ENCODE assay signal across 7 mouse cellular contexts in the genomic region with DNA sequence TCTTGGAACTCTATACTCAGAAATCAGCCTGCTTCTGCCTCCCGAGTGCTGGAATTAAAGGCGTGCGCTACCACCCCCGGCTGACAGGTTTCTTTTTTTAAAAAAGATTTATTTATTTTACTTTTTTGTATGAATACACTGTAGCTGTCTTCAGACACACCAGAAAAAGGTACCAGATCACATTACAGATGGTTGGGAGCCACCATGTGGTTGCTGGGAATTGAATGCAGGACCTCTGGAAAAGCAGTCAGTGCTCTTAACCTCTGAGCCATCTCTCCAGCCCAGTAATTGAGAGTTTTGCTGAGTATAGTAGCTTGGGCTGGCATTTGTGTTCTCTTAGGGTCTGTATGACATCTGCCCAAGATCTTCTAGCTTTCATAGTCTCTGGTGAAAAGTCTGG.
DNase-seq lines count a peak whose midpoint lies in the region; ATAC-seq and TF ChIP-seq lines count a peak whose summit lies in the region.
"Not testable (repeated sequence)": the region's sequence is repeated elsewhere in the genome, so short reads cannot be mapped to it uniquely, and the experiment has no call there.

No protein-coding gene starts in this region.

- TF ChIP-seq POLR2A in heart, adult 2 months (IDR thresholded peaks at IDR 0.05; ENCODE audit: insufficient read depth, low read depth, low read length), result not testable (repeated sequence)

- TF ChIP-seq CTCF in heart, adult 2 months (IDR thresholded peaks at IDR 0.05), result peak; percentile 61
- TF ChIP-seq CTCF in stomach, postnatal 0 days (IDR thresholded peaks at IDR 0.05; ENCODE audit: low read depth), result peak; percentile 28

- not testable (repeated sequence) for ATAC-seq in stomach, postnatal 0 days (ENCODE audit: low FRiP score, low TSS enrichment)

- DNase-seq in 3T3-L1 (ENCODE audit: low read depth, low spot score) (peak; percentile 20), adipocyte (ENCODE audit: low spot score) (peak; percentile 31)
- not testable (repeated sequence) for DNase-seq in heart, adult 2 months; stomach, postnatal 0 days (ENCODE audit: low spot score)
- DNase-seq in kidney, adult 18-20 months, result peak; percentile 47
- peak; percentile 9 to 31 for DNase-seq in kidney, adult 8-10 months
- peak; percentile 35 to 44 for DNase-seq in kidney, postnatal 36 days

- H3K79me2 ChIP-seq in heart, adult 2 months (replicated peaks; ENCODE audit: control insufficient read depth, insufficient read depth, low read length), result not testable (repeated sequence)

- not testable (repeated sequence) for H3K4me3 ChIP-seq in heart, adult 2 months; stomach, postnatal 0 days (ENCODE audit: low read depth, low read length)

- not testable (repeated sequence) for H3K4me1 ChIP-seq in heart, adult 2 months (ENCODE audit: control insufficient read depth, insufficient read depth, low read length); stomach, postnatal 0 days (replicated peaks; ENCODE audit: control insufficient read depth, insufficient read depth)

- H3K4me2 ChIP-seq in stomach, postnatal 0 days (replicated peaks; ENCODE audit: low read depth), result not testable (repeated sequence)

- WGBS in heart, adult 2 months, result 97% methylated on average over 4 of the region's 4 CpGs
- 90% methylated on average over 4 of the region's 4 CpGs for WGBS in stomach, postnatal 0 days

- not testable (repeated sequence) for H3K27me3 ChIP-seq in heart, adult 2 months (ENCODE audit: control insufficient read depth, insufficient read depth, low read length); stomach, postnatal 0 days (ENCODE audit: control insufficient read depth, insufficient read depth, low read length)

- intact Hi-C loops in heart, adult 2 months (cut with DNase I), result loop anchor here (5.0 kb wide), 1 partner anchor 89 kb away; no protein-coding TSS in a partner anchor

- not testable (repeated sequence) for H3K27ac ChIP-seq in heart, adult 2 months; stomach, postnatal 0 days (replicated peaks)

- H3K9me3 ChIP-seq in stomach, postnatal 0 days (ENCODE audit: control insufficient read depth, low read length), result not testable (repeated sequence)

- H3K36me3 ChIP-seq in heart, adult 2 months (ENCODE audit: control insufficient read depth, insufficient read depth, low read length); stomach, postnatal 0 days (ENCODE audit: control insufficient read depth, insufficient read depth, low read length): not testable (repeated sequence)

- not testable (repeated sequence) for TF ChIP-seq EP300 in heart, adult 2 months (IDR thresholded peaks at IDR 0.05; ENCODE audit: insufficient read depth, low read depth, low read length); stomach, postnatal 0 days (optimal IDR thresholded peaks at IDR 0.05)

- not testable (repeated sequence) for H3K9ac ChIP-seq in heart, adult 2 months (ENCODE audit: low read depth, low read length); stomach, postnatal 0 days (ENCODE audit: low read length)
